Mouse (Mus musculus) kidney, embryonic 15.5 days (tissue): ENCODE results near the gene Rngtt. TPM values are rescaled to one million over a fixed set of nuclear protein-coding genes. Genes with fewer than 3 reads are reported as not detected.

Experiments
- ATAC-seq: fragments of 200-750 bp; cut with Nextera tagmentation; replicated peaks from 2 replicates; pipeline ENCODE4 v1.8.0; 2017; ENCODE audit warnings: moderate TSS enrichment; ENCODE audit not compliant: low FRiP score
- H3K27ac ChIP-seq: fragments of 300-500 bp; sonication (generic); 2 replicates; pipeline ENCODE4 v1.5.1; 2015; ENCODE audit warnings: mild to moderate bottlenecking, inconsistent platforms
- H3K27me3 ChIP-seq: fragments of 300-500 bp; sonication (generic); 2 replicates; pipeline ENCODE4 v1.6.1; 2015; ENCODE audit warnings: inconsistent platforms
- H3K36me3 ChIP-seq: fragments of 300-500 bp; sonication (generic); 2 replicates; pipeline ENCODE4 v1.6.1; 2015; ENCODE audit warnings: inconsistent platforms
- H3K4me1 ChIP-seq: fragments of 300-500 bp; sonication (generic); 2 replicates; pipeline ENCODE4 v1.6.1; 2015; ENCODE audit warnings: inconsistent platforms
- H3K4me2 ChIP-seq: fragments of 300-500 bp; sonication (generic); 2 replicates; pipeline ENCODE4 v1.6.1; 2015; ENCODE audit warnings: moderate library complexity, mild to moderate bottlenecking, inconsistent platforms
- H3K4me3 ChIP-seq: fragments of 300-500 bp; sonication (generic); replicated peaks from 2 replicates; pipeline ENCODE4 v1.5.1; 2015; ENCODE audit warnings: mild to moderate bottlenecking, inconsistent platforms
- H3K9ac ChIP-seq: fragments of 300-500 bp; sonication (generic); 2 replicates; pipeline ENCODE4 v1.6.1; 2015; ENCODE audit warnings: mild to moderate bottlenecking, inconsistent platforms
- H3K9me3 ChIP-seq: fragments of 300-500 bp; sonication (generic); replicated peaks from 2 replicates; pipeline ENCODE4 v1.6.1; 2016; ENCODE audit warnings: inconsistent platforms
- WGBS: fragments of 180-500 bp; shearing (Covaris S2); methylation state at CpG from one replicate; pipeline ENCODE4 v1.1.7; 2015; ENCODE audit warnings: mixed read lengths; 5-methylcytosine and 5-hydroxymethylcytosine counted together
- polyA plus RNA-seq: library from polyadenylated mRNA; unstranded; fragments of >200 nt; fragmentation: Nextera tagmentation; extraction: Ambion mirVana; gene quantifications from 2 replicates; pipeline ENCODE4 v1.2.1, GENCODE M21; 2015

The Rngtt gene
- polyA plus RNA-seq, 1 experiment from 2014 or later: 25.3 TPM

GRCm38 (mm10) chr4:33332956-33333455 lies 22.9 kb downstream of the Rngtt start:
- no peaks in the 10 kb centered on the region for H3K4me1 ChIP-seq
- 96% methylated on average over 1 of the region's 1 CpGs for WGBS
- no peak overlapping the region for H3K4me3 ChIP-seq
- H3K9me3 ChIP-seq: no peaks in the 10 kb centered on the region
- ATAC-seq: no peak
- H3K27me3 ChIP-seq: no peaks in the 10 kb centered on the region
- H3K36me3 ChIP-seq: peaks cover 50% of the 10 kb centered on the region
- H3K4me2 ChIP-seq: no peak overlapping the region
- H3K27ac ChIP-seq: no peak overlapping the region
- no peak overlapping the region for H3K9ac ChIP-seq

GRCm38 (mm10) chr4:33337999-33338398 lies 27.9 kb downstream of the Rngtt start:
- H3K4me1 ChIP-seq: no peaks in the 10 kb centered on the region
- H3K4me3 ChIP-seq: no peak overlapping the region
- 93% methylated on average over 1 of the region's 1 CpGs for WGBS
- no peak overlapping the region for H3K4me2 ChIP-seq
- H3K27me3 ChIP-seq: no peaks in the 10 kb centered on the region
- no peak overlapping the region for H3K9ac ChIP-seq
- no peak overlapping the region for H3K27ac ChIP-seq
- H3K9me3 ChIP-seq: no peaks in the 10 kb centered on the region
- no peak for ATAC-seq
- peaks cover 58% of the 10 kb centered on the region for H3K36me3 ChIP-seq

GRCm38 (mm10) chr4:33342877-33343731 lies 33.0 kb downstream of the Rngtt start:
- no peaks in the 10 kb centered on the region for H3K27me3 ChIP-seq
- H3K9ac ChIP-seq: no peak overlapping the region
- H3K4me3 ChIP-seq: no peak overlapping the region
- 77% methylated on average over 7 of the region's 7 CpGs for WGBS
- H3K27ac ChIP-seq: 0 out of 2 replicates have a peak overlapping the region, but pooled peaks have one; percentile 13
- ATAC-seq: no peak
- H3K4me2 ChIP-seq: no peak overlapping the region
- 0 out of 2 replicates have a peak, but pooled peaks cover 5% of the 10 kb centered on the region for H3K4me1 ChIP-seq
- no peaks in the 10 kb centered on the region for H3K9me3 ChIP-seq
- H3K36me3 ChIP-seq: peaks cover 30% of the 10 kb centered on the region

GRCm38 (mm10) chr4:33343732-33344057 lies 33.6 kb downstream of the Rngtt start:
- 0 out of 2 replicates have a peak, but pooled peaks have one; percentile 64 for ATAC-seq
- Histone ChIP-seq H3K27ac (0 out of 2 replicates have a peak overlapping the region, but pooled peaks have one; percentile 13), H3K36me3 (peaks cover 24% of the 10 kb centered on the region)

GRCm38 (mm10) chr4:33363451-33363850 lies 53.3 kb downstream of the Rngtt start:
- Histone ChIP-seq H3K4me3 (no peak overlapping the region), H3K9ac (no peak overlapping the region), H3K27ac (no peak overlapping the region), H3K36me3 (peaks cover 21% of the 10 kb centered on the region), H3K27me3 (no peaks in the 10 kb centered on the region), H3K4me1 (no peaks in the 10 kb centered on the region), H3K4me2 (no peak overlapping the region), H3K9me3 (no peaks in the 10 kb centered on the region)
- no peak for ATAC-seq

More at GRCm38 (mm10) chr4:33343732-33344057, 33.6 kb downstream of the Rngtt start:
- Histone ChIP-seq H3K4me1 (0 out of 2 replicates have a peak, but pooled peaks cover 5% of the 10 kb centered on the region), H3K27me3 (no peaks in the 10 kb centered on the region), H3K9ac (no peak overlapping the region), H3K4me3 (no peak overlapping the region), H3K4me2 (no peak overlapping the region), H3K9me3 (no peaks in the 10 kb centered on the region)
- WGBS: 85% methylated on average over 6 of the region's 6 CpGs

- Histone ChIP-seq H3K27me3 (no peaks in the 10 kb centered on the region), H3K27ac (no peak overlapping the region), H3K4me2 (no peak overlapping the region), H3K4me1 (no peaks in the 10 kb centered on the region), H3K9ac (no peak overlapping the region), H3K36me3 (peaks cover 18% of the 10 kb centered on the region), H3K4me3 (no peak overlapping the region), H3K9me3 (no peaks in the 10 kb centered on the region)
- ATAC-seq: no peak
- WGBS: 61% methylated on average over 6 of the region's 6 CpGs
These were observed 64.8 kb downstream of the Rngtt start for GRCm38 (mm10) chr4:33374916-33375315.

GRCm38 (mm10) chr4:33377642-33378041 lies 67.5 kb downstream of the Rngtt start:
- Histone ChIP-seq H3K9ac (no peak overlapping the region), H3K4me1 (no peaks in the 10 kb centered on the region), H3K27me3 (no peaks in the 10 kb centered on the region), H3K36me3 (peaks cover 5% of the 10 kb centered on the region; the same call in 1 of the 2 replicates), H3K4me3 (no peak overlapping the region), H3K4me2 (no peak overlapping the region), H3K27ac (no peak overlapping the region), H3K9me3 (no peaks in the 10 kb centered on the region)
- ATAC-seq: 0 out of 2 replicates have a peak, but pooled peaks have one; percentile 46

GRCm38 (mm10) chr4:33378894-33379293 lies 68.8 kb downstream of the Rngtt start:
- no peaks in the 10 kb centered on the region for H3K27me3 ChIP-seq
- no peak overlapping the region for H3K27ac ChIP-seq
- WGBS: 81% methylated on average over 6 of the region's 6 CpGs
- H3K9me3 ChIP-seq: no peaks in the 10 kb centered on the region
- no peak overlapping the region for H3K9ac ChIP-seq
- no peak for ATAC-seq
- H3K4me2 ChIP-seq: no peak overlapping the region
- H3K36me3 ChIP-seq: peaks cover 5% of the 10 kb centered on the region; the same call in 1 of the 2 replicates
- no peaks in the 10 kb centered on the region for H3K4me1 ChIP-seq
- no peak overlapping the region for H3K4me3 ChIP-seq

- no peak overlapping the region for H3K27ac ChIP-seq
- no peaks in the 10 kb centered on the region for H3K4me1 ChIP-seq
- ATAC-seq: no peak
- no peaks in the 10 kb centered on the region for H3K9me3 ChIP-seq
- WGBS: 96% methylated on average over 3 of the region's 3 CpGs
- H3K9ac ChIP-seq: no peak overlapping the region
- peaks cover 7% of the 10 kb centered on the region for H3K36me3 ChIP-seq
- no peak overlapping the region for H3K4me2 ChIP-seq
- H3K4me3 ChIP-seq: no peak overlapping the region
- H3K27me3 ChIP-seq: no peaks in the 10 kb centered on the region
These were observed 78.8 kb downstream of the Rngtt start for GRCm38 (mm10) chr4:33388899-33389298.

- Histone ChIP-seq H3K9me3 (no peaks in the 10 kb centered on the region), H3K9ac (no peak overlapping the region), H3K36me3 (peaks cover 7% of the 10 kb centered on the region), H3K27me3 (no peaks in the 10 kb centered on the region), H3K4me2 (no peak overlapping the region), H3K4me1 (no peaks in the 10 kb centered on the region), H3K4me3 (no peak overlapping the region), H3K27ac (no peak overlapping the region)
- ATAC-seq: no peak
These were observed 80.5 kb downstream of the Rngtt start for GRCm38 (mm10) chr4:33390660-33391059.

- Histone ChIP-seq H3K4me2 (no peak overlapping the region), H3K27ac (no peak overlapping the region), H3K9ac (no peak overlapping the region), H3K4me1 (no peaks in the 10 kb centered on the region), H3K4me3 (no peak overlapping the region), H3K36me3 (peaks cover 7% of the 10 kb centered on the region), H3K27me3 (no peaks in the 10 kb centered on the region), H3K9me3 (no peaks in the 10 kb centered on the region)
- no peak for ATAC-seq
- WGBS: 83% methylated on average over 2 of the region's 2 CpGs
These were observed 83.3 kb downstream of the Rngtt start for GRCm38 (mm10) chr4:33393437-33393836.

- Histone ChIP-seq H3K4me2 (no peak overlapping the region), H3K4me3 (no peak overlapping the region), H3K9ac (no peak overlapping the region), H3K4me1 (no peaks in the 10 kb centered on the region), H3K9me3 (no peaks in the 10 kb centered on the region), H3K36me3 (peaks cover 7% of the 10 kb centered on the region), H3K27ac (no peak overlapping the region), H3K27me3 (no peaks in the 10 kb centered on the region)
- WGBS: 52% methylated on average over 3 of the region's 3 CpGs
- peak; percentile 79 for ATAC-seq
These were observed 86.4 kb downstream of the Rngtt start for GRCm38 (mm10) chr4:33396222-33397176.
